Mouse (Mus musculus) kidney, adult 2 months (tissue): Measurements from ENCODE around the gene Psmb1. TPM values are rescaled to one million over a fixed set of nuclear protein-coding genes. Genes with fewer than 3 reads are reported as not detected.
A peak's percentile ranks its signal among the peaks of the same experiment; 100 is the strongest.
"Not testable (repeated sequence)": the region's sequence is repeated elsewhere in the genome, so short reads cannot be mapped to it uniquely, and the experiment has no call there.

Source experiments
- DNase-seq: peaks from one replicate; pipeline ENCODE4 v3.0.0; 2021
- H3K27ac ChIP-seq: fragments of 200-500 bp; 2 replicates; pipeline ENCODE4 v1.5.1; 2012; ENCODE audit warnings: low read depth, low read length, control low read depth, inconsistent platforms; ENCODE audit not compliant: insufficient read depth
- H3K27me3 ChIP-seq: fragments of 200-500 bp; replicated peaks from 2 replicates; pipeline ENCODE4 v1.6.1; 2012; ENCODE audit warnings: mild to moderate bottlenecking, moderate library complexity, low read length, inconsistent platforms; ENCODE audit not compliant: control insufficient read depth, insufficient read depth
- H3K36me3 ChIP-seq: fragments of 200-500 bp; 2 replicates; pipeline ENCODE4 v1.6.1; 2012; ENCODE audit warnings: mild to moderate bottlenecking, moderate library complexity, low read length, inconsistent platforms; ENCODE audit not compliant: control insufficient read depth, insufficient read depth
- H3K4me1 ChIP-seq: fragments of 200-500 bp; 2 replicates; pipeline ENCODE4 v1.6.1; 2011; ENCODE audit warnings: low read length; ENCODE audit not compliant: control insufficient read depth, insufficient read depth
- H3K4me3 ChIP-seq: fragments of 200-500 bp; 2 replicates; pipeline ENCODE4 v1.5.1; 2011; ENCODE audit warnings: mild to moderate bottlenecking, low read depth, low read length, control low read depth; ENCODE audit not compliant: insufficient read depth
- CTCF ChIP-seq: fragments of 200-500 bp; conservative IDR thresholded peaks from 2 replicates; pipeline ENCODE4 v1.5.1; 2011; ENCODE audit warnings: low read depth, mild to moderate bottlenecking, control low read depth, low read length, moderate library complexity, mixed read lengths; ENCODE audit not compliant: insufficient read depth, insufficient read length
- POLR2A ChIP-seq: fragments of 200-500 bp; IDR thresholded peaks from one replicate; pipeline ENCODE4 v1.6.1; 2011; ENCODE audit warnings: low read depth, low read length, control low read depth
- WGBS: fragments of 180-500 bp; shearing (Covaris S2); methylation state at CpG from one replicate; pipeline ENCODE4 v1.1.7; 2018; 5-methylcytosine and 5-hydroxymethylcytosine counted together
- polyA plus RNA-seq: library from polyadenylated mRNA; depleted of rRNA; stranded (reverse); fragments of >200 nt; gene quantifications from 2 replicates; pipeline ENCODE4 v1.2.3, GENCODE M21; 2012; rRNA removed

The Psmb1 gene
- polyA plus RNA-seq: 106 and 107 TPM in 2 replicates

DNA sequence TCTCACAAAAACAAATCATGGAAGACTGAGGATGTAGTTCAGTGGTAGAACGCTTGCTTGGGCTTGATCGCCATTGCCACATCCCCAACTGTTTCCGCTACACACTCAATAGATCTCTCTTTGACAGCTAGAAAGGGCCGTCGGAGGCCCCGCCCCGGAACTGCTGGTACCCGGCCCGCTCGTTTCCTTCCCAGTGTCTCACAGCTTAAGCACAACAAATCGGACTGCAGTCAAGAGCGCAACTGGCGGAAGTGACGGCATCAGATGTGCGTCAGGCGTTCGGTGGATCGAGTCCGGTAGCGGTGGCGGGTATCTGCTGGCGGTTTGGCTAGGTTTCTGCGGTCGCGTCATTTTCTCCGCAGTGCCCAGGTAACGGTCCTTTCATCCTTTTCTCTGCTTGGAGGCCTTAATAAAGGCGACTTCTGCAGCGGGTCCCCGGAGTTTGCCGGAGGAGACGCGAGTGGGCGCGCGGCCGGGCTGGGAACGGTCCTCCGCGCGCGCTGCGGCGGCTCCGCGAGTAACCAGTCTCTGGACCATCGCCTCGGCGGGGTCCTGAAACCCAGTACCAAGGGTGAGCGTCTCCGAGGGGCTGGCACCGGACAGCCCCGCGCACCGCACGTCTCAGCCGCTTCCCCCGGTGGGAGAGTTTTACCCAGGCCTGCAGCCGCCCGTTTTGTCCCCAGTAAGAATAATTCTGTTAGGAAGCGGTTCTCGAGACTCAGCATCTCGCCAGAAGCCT lies at the start of gene Psmb1, which contains the start of gene Tbp:
Gene Psmb1, minus strand, starts transcription at position 96 of the 739 bp plus-strand sequence.
Gene Tbp, plus strand, starts transcription at position 233 of the 739 bp plus-strand sequence.
- Histone ChIP-seq H3K36me3 (peaks cover 2% of the 10 kb centered on the region; the same call in 1 of the 2 replicates), H3K4me3 (peak within 1 kb of the TSS; percentile 81), H3K27me3 (no peaks in the 10 kb centered on the region), H3K4me1 (peaks cover 10% of the 10 kb centered on the region; the same call in 1 of the 2 replicates), H3K27ac (peak within 1 kb of the TSS; percentile 87)
- TF ChIP-seq CTCF (no peak), POLR2A (peak; percentile 51)
- WGBS: under 1% methylated on average over 63 of the region's 63 CpGs
- peak; percentile 99 for DNase-seq

DNA sequence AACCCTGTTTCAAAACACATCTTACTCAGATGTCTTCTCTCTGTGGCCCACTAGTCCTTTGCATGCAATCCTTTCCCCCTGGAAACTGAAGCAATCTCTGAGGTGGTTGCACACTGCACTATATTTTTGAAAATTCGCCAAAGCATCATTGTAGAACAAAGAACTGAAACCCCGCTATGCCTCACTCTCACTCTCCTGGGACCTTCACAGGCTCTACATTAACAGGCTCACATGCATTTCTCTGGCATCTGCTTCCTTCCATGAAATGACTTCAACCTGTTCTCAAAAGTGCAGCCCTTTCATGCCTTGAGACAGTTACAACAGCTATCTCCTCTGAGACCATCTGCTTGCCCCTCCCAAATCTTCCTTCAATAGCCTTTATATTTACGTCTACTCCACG lies 46.9 kb upstream of the Psmb1 start:
- Histone ChIP-seq H3K27ac (no peak overlapping the region), H3K4me3 (no peak overlapping the region), H3K36me3 (peaks cover 2% of the 10 kb centered on the region; the same call in 1 of the 2 replicates), H3K4me1 (no peaks in the 10 kb centered on the region), H3K27me3 (no peaks in the 10 kb centered on the region)
- DNase-seq: no peak
- TF ChIP-seq CTCF (no peak), POLR2A (no peak)
- WGBS: 73% methylated on average over 4 of the region's 4 CpGs

DNA sequence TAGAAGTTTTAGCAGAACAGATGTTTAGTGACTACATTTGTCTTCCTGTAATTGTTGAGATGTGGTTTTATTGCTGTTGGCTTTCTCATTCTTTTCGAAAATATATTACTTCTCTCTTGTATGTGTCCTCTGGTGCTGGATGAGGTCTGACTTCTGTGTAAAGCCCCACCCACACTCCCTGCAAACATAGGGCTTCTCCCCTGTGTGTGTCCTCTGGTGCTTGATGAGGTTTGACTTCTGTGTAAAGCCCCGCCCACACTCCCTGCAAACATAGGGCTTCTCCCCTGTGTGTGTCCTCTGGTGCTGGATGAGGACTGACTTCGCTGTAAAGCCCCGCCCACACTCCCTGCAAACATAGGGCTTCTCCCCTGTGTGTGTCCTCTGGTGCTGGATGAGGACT lies 44.3 kb upstream of the Psmb1 start:
- not testable (repeated sequence) for H3K4me3 ChIP-seq, H3K4me1 ChIP-seq, DNase-seq, H3K27ac ChIP-seq, H3K27me3 ChIP-seq, H3K36me3 ChIP-seq
- 76% methylated on average over 4 of the region's 4 CpGs for WGBS

DNA sequence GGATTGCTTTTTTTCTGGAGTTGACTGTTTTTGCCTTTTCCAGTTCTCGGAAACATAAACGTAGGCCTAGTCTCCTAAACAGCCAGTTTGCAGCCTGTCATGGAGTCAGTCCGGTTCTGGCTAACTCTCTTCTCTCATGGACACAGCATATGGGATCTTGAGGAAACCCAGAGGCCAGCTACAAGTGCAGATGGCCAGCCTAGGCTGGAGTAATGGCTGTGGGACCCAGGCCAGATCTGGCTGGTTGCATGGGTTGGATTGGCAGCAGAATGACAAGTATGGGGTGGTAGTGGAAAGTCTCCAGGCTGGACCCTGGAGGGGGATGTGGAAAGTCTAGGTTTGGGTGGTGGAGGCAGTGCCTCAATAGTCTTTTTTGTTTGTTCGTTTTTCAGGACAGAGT lies 40.8 kb upstream of the Psmb1 start:
- H3K4me1 ChIP-seq: no peaks in the 10 kb centered on the region
- H3K27ac ChIP-seq: no peak overlapping the region
- no peaks in the 10 kb centered on the region for H3K27me3 ChIP-seq
- TF ChIP-seq CTCF (no peak), POLR2A (no peak)
- no peak overlapping the region for H3K4me3 ChIP-seq
- no peak for DNase-seq
- peaks cover 2% of the 10 kb centered on the region; the same call in 1 of the 2 replicates for H3K36me3 ChIP-seq
- 74% methylated on average over 4 of the region's 4 CpGs for WGBS

DNA sequence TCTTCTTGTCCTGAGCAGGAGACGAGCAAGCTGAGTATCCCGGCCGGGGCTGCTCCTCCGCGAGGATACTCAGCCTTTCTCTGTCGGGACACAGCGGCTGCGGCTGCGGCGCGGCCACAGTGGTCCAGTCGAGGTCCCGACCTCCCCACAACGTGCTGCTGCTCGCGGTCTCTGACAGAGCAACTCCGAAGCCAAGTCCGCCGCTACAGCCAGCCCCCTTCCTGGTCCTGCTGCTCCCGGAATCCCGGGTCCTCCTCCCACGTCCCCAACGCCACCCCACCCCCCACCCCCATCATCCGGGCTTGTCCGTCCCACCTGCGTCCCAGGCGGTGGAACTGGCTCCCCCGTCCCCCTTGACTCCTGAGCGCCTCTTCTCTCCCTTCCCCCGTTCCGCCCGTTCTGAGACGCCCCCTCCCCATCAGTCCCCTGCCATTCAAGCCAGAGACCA lies 36.9 kb upstream of the Psmb1 start:
- Histone ChIP-seq H3K27ac (no peak overlapping the region), H3K4me1 (no peaks in the 10 kb centered on the region), H3K36me3 (no peaks in the 10 kb centered on the region), H3K4me3 (peak overlapping the region; percentile 64), H3K27me3 (no peaks in the 10 kb centered on the region)
- no peak for DNase-seq
- WGBS: 3% methylated on average over 33 of the region's 33 CpGs
- TF ChIP-seq POLR2A (no peak), CTCF (no peak)

DNA sequence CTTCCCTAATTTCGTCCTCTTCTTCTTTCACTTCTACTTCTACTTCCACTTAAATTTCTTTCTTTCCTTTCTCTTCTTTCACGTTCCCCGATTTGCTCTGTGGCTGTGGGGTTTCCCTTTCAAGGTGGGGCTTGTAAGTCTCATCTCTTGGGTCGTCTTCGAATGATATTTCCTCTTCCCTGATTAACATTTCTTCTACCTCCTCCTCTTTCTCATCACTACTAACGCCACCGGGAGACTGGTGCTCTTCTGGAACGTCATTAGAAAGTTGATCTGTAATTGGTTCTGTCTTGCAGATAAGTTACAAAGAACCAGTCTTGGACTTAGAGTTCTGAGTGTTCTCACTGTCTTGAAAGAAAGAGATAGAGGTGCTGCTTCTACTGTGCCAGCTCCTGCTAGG lies 36.4 kb upstream of the Psmb1 start:
- H3K36me3 ChIP-seq: no peaks in the 10 kb centered on the region
- H3K27ac ChIP-seq: no peak overlapping the region
- no peak for TF ChIP-seq CTCF
- TF ChIP-seq POLR2A: no peak
- H3K4me1 ChIP-seq: no peaks in the 10 kb centered on the region
- no peaks in the 10 kb centered on the region for H3K27me3 ChIP-seq
- 10% methylated on average over 8 of the region's 8 CpGs for WGBS
- DNase-seq: no peak
- no peak overlapping the region for H3K4me3 ChIP-seq

DNA sequence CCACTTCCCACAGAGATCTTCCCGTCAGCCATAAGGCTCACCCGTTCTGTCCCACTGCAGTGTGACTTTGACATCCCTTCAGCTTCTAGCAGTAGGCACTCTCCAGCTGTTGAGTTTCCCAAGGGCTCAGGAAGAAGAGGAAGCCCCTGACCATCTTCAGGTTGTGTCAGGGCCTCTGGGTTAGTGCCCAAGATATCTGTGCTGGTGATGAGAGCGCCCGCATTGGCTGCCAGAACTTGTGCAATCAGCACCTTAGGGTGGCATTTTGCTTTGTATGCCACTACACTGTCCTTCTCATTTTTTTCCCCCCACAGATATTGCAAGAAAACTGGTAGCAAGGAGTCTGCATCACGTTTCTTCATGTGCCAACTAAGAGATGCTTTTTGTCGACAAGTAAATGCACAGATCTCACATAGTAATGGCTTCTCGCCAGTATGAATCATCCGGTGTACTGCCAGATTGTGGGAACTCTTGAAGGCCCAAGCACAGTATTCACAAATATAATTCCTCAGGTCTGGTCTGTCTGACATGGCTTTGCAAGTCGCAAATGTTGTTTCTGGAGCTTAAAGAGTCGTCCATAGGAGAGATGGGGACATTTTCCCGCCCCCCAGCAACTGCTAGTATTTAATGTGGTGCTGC lies 35.7 kb upstream of the Psmb1 start:
- TF ChIP-seq POLR2A: no peak
- no peak for TF ChIP-seq CTCF

More for the DNA sequence above, 35.7 kb upstream of the Psmb1 start:
- H3K27ac ChIP-seq: no peak overlapping the region
- H3K4me1 ChIP-seq: no peaks in the 10 kb centered on the region
- no peaks in the 10 kb centered on the region for H3K27me3 ChIP-seq
- DNase-seq: no peak
- 78% methylated on average over 11 of the region's 11 CpGs for WGBS
- H3K4me3 ChIP-seq: no peak overlapping the region
- no peaks in the 10 kb centered on the region for H3K36me3 ChIP-seq
